1 mouse cellular context compared by ENCODE assay signal in the genomic region with DNA sequence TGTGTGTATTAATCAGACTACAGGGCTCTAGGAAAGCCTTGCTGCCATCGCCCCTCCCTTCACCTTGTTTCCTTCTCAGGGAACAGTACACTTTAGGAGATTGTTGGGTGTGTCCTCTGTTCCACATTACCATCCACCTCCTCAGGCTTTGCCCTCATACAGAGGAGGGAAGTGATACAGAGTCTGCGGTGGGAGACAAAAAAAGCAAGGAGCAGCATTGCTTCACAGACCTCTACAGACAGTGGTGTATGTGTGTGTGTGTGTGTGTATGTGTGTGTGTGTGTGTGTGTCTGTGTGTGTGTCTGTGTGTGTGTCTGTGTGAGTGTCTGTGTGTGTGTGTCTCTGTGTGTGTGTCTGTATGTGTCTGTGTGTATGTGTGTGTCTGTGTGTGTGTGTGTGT. TPM values are rescaled to one million over a fixed set of nuclear protein-coding genes. Genes with fewer than 3 reads are reported as not detected.
"Had no signal": no experiment of that assay in that cellular context is flagged by ENCODE, and none has a peak within 500 bp of the region (broad histone marks: within the 10 kb centered on the region; RNA-seq: fewer than 3 reads in every experiment).

No protein-coding gene starts in this region.

RNA-seq across cellular contexts. Expression of gene Gm10128, which starts 18.7 kb away (rescaled TPM):
- total RNA-seq: neutrophil, adult 5-6 weeks had no signal
